Mouse (Mus musculus) left cerebral cortex, postnatal 14 days (tissue): Measurements from ENCODE around the gene Zfp322a. TPM values are rescaled to one million over a fixed set of nuclear protein-coding genes. Genes with fewer than 3 reads are reported as not detected.
"Not testable (repeated sequence)": the region's sequence is repeated elsewhere in the genome, so short reads cannot be mapped to it uniquely, and the experiment has no call there.

Source experiments
- DNase-seq, 2 experiments: peaks; one replicate each; pipeline ENCODE4 v3.0.0; 2021 to 2022; ENCODE audit warnings: low spot score in 2 of 2, mixed read lengths in 1 of 2
- intact Hi-C: fragments of 180-260 bp; cut with DNase I; formaldehyde crosslinking; loops from one replicate; pipeline ENCODE4 v1.15.1; 2025
- long read RNA-seq, 2 experiments: library from polyadenylated mRNA; stranded (forward); transcript quantifications; one replicate each; pipeline ENCODE4 v2.0.0; 2021
- total RNA-seq, 2 experiments: library from RNA; stranded (reverse); gene quantifications; 2 replicates each; pipeline ENCODE4 v1.2.3; 2021

Gene Zfp322a
- 10 to 100 TPM; 39.5 TPM for total RNA-seq
- long read RNA-seq, experiment 1, full-length matches to known transcripts, result 35 of 41 reads
- long read RNA-seq, experiment 1, partial matches to known transcripts, result 0 of 41 reads
- long read RNA-seq, experiment 1, other reads (novel, unspliced or antisense), result 6 of 41 reads
- long read RNA-seq, experiment 2, full-length matches to known transcripts, result 30 of 35 reads
- long read RNA-seq, experiment 2, partial matches to known transcripts, result 0 of 35 reads
- long read RNA-seq, experiment 2, other reads (novel, unspliced or antisense), result 5 of 35 reads

- intact Hi-C loops, result no loop called here
- peak; percentile 97 for DNase-seq
Measured at GRCm38 (mm10) chr13:23368583-23369420, at the start of gene Zfp322a. Zfp322a (minus strand) TSS chr13:23369208.

- peak; percentile 91 for DNase-seq
- intact Hi-C loops, result loop anchor here (1.0 to 5.0 kb wide), 2 partner anchors 12 to 1701 kb away; no protein-coding TSS in a partner anchor
Measured at GRCm38 (mm10) chr13:23412630-23413521, 43.9 kb upstream of the Zfp322a start.

- intact Hi-C loops, result loop anchor here (1.0 to 5.0 kb wide), 2 partner anchors 11 to 1700 kb away; no protein-coding TSS in a partner anchor
- peak; percentile 67 to 73 for DNase-seq
Measured at GRCm38 (mm10) chr13:23412211-23412629, 43.2 kb upstream of the Zfp322a start.

- DNase-seq, result peak; percentile 69 to 72
- intact Hi-C loops, result loop anchor here (1.0 to 5.0 kb wide), 2 partner anchors 10 to 1699 kb away; no protein-coding TSS in a partner anchor
Measured at GRCm38 (mm10) chr13:23411311-23412210, 42.6 kb upstream of the Zfp322a start.

- intact Hi-C loops, result loop anchor here (5.0 kb wide), 1 partner anchor 1698 kb away; no protein-coding TSS in a partner anchor
- DNase-seq, result no peak
Measured at GRCm38 (mm10) chr13:23410632-23411031, 41.6 kb upstream of the Zfp322a start.

- intact Hi-C loops, result loop anchor here (10.0 kb wide), 1 partner anchor 1358 kb away; the partner anchor contains the start of genes Hist1h2ag, Hist1h2bj and Hist1h4i
- no peak for DNase-seq
Measured at GRCm38 (mm10) chr13:23402626-23403025, 33.6 kb upstream of the Zfp322a start.

- peak; percentile 89 to 90 for DNase-seq
- intact Hi-C loops, result loop anchor here (1.0 to 10.0 kb wide), 3 partner anchors 10 to 1357 kb away; partner anchors contain the start of genes Hist1h2ag, Hist1h2bj and Hist1h4i
Measured at GRCm38 (mm10) chr13:23401683-23402527, 32.9 kb upstream of the Zfp322a start.

GRCm38 (mm10) chr13:23400771-23401682, 32.0 kb upstream of the Zfp322a start:
- DNase-seq, result peak; percentile 63 to 65
- intact Hi-C loops, result loop anchor here (1.0 to 10.0 kb wide), 3 partner anchors 11 to 1356 kb away; partner anchors contain the start of genes Hist1h2ag, Hist1h2bj and Hist1h4i

GRCm38 (mm10) chr13:23396913-23397312, 27.9 kb upstream of the Zfp322a start:
- DNase-seq, result peak in 1 of 2 experiments; percentile 39
- intact Hi-C loops, result not testable (repeated sequence)

GRCm38 (mm10) chr13:23396246-23396703, 27.3 kb upstream of the Zfp322a start:
- intact Hi-C loops, result no loop called here
- DNase-seq, result peak in 1 of 2 experiments; percentile 6

- intact Hi-C loops, result no loop called here
- no peak for DNase-seq
Measured at GRCm38 (mm10) chr13:23395301-23396245, 26.6 kb upstream of the Zfp322a start.

- intact Hi-C loops, result no loop called here
- DNase-seq, result no peak
Measured at GRCm38 (mm10) chr13:23387548-23387947, 18.5 kb upstream of the Zfp322a start.

- intact Hi-C loops, result no loop called here
Measured at GRCm38 (mm10) chr13:23383127-23383526, 14.1 kb upstream of the Zfp322a start.

GRCm38 (mm10) chr13:23372433-23372832, 3.4 kb upstream of the Zfp322a start:
- intact Hi-C loops, result no loop called here
- DNase-seq, result no peak

More at GRCm38 (mm10) chr13:23383127-23383526, 14.1 kb upstream of the Zfp322a start:
- no peak for DNase-seq

- DNase-seq, result no peak
- intact Hi-C loops, result no loop called here
Measured at GRCm38 (mm10) chr13:23370075-23370474, 1.1 kb upstream of the Zfp322a start.
